Mouse (Mus musculus) adrenal gland, postnatal 25 days (tissue): ENCODE measurements around the gene Coasy. TPM values are rescaled to one million over a fixed set of nuclear protein-coding genes. Genes with fewer than 3 reads are reported as not detected.
A peak's percentile ranks its signal among the peaks of the same experiment; 100 is the strongest.

Experiments used
- DNase-seq: peaks from one replicate; pipeline ENCODE4 v3.0.0; 2021; ENCODE audit warnings: mixed read lengths
- total RNA-seq: library from RNA; stranded (reverse); gene quantifications from 2 replicates; pipeline ENCODE4 v1.2.3, GENCODE M21; 2021

Gene Coasy
- total RNA-seq, 1 experiment from 2014 or later: 115 TPM

GRCm38 (mm10) chr11:101062971-101063675, 19.2 kb upstream of the Coasy start:
- no peak for DNase-seq

GRCm38 (mm10) chr11:101063676-101064327, 18.6 kb upstream of the Coasy start:
- peak; percentile 44 for DNase-seq

GRCm38 (mm10) chr11:101064462-101064861, 17.9 kb upstream of the Coasy start:
- no peak for DNase-seq

- DNase-seq: no peak
Measured at GRCm38 (mm10) chr11:101065002-101065401, 17.4 kb upstream of the Coasy start.

- DNase-seq: peak; percentile 87
Measured at GRCm38 (mm10) chr11:101066549-101067412, 15.6 kb upstream of the Coasy start.

GRCm38 (mm10) chr11:101069391-101070188, 12.8 kb upstream of the Coasy start, which contains the start of gene Naglu:
Gene Naglu, plus strand, starts transcription at chr11:101070012.
- DNase-seq: peak; percentile 98

GRCm38 (mm10) chr11:101070189-101070527, 12.2 kb upstream of the Coasy start:
- DNase-seq: no peak

GRCm38 (mm10) chr11:101070987-101071386, 11.4 kb upstream of the Coasy start:
- DNase-seq: no peak

GRCm38 (mm10) chr11:101071810-101072428, 10.4 kb upstream of the Coasy start:
- no peak for DNase-seq

- DNase-seq: no peak
Measured at GRCm38 (mm10) chr11:101078121-101078520, 4.2 kb upstream of the Coasy start, which contains the start of gene Hsd17b1. Gene Hsd17b1, plus strand, starts transcription at chr11:101078411.

- DNase-seq: no peak
Measured at GRCm38 (mm10) chr11:101079746-101080145, 2.6 kb upstream of the Coasy start.

GRCm38 (mm10) chr11:101080421-101080820, 1.9 kb upstream of the Coasy start:
- no peak for DNase-seq

GRCm38 (mm10) chr11:101081659-101082058, 706 bp upstream of the Coasy start:
- DNase-seq: no peak

- no peak for DNase-seq
Measured at GRCm38 (mm10) chr11:101083083-101083697, 825 bp downstream of the Coasy start.

- no peak for DNase-seq
Measured at GRCm38 (mm10) chr11:101084246-101084645, 1.9 kb downstream of the Coasy start.

GRCm38 (mm10) chr11:101084811-101085210, 2.4 kb downstream of the Coasy start:
- DNase-seq: no peak

GRCm38 (mm10) chr11:101085617-101086322, 3.4 kb downstream of the Coasy start:
- no peak for DNase-seq

- DNase-seq: no peak
Measured at GRCm38 (mm10) chr11:101086323-101086674, 3.9 kb downstream of the Coasy start.

- DNase-seq: peak; percentile 88
Measured at GRCm38 (mm10) chr11:101086756-101087681, 4.7 kb downstream of the Coasy start, which contains the start of gene Mlx. Gene Mlx, plus strand, starts transcription at chr11:101087277.
